Mouse (Mus musculus) kidney, embryonic 15.5 days (tissue): ENCODE measurements at regions not wholly inside any gene's neighbourhood (a gene's known extent, or its start where the extent isn't known, plus 50 kb on each side); places are given as distances from the start of the nearest gene placed in this dataset.

Experiments
- ATAC-seq: fragments of 200-750 bp; cut with Nextera tagmentation; replicated peaks from 2 replicates; pipeline ENCODE4 v1.8.0; 2017; ENCODE audit warnings: moderate TSS enrichment; ENCODE audit not compliant: low FRiP score
- H3K27ac ChIP-seq: fragments of 300-500 bp; sonication (generic); 2 replicates; pipeline ENCODE4 v1.5.1; 2015; ENCODE audit warnings: mild to moderate bottlenecking, inconsistent platforms
- H3K27me3 ChIP-seq: fragments of 300-500 bp; sonication (generic); 2 replicates; pipeline ENCODE4 v1.6.1; 2015; ENCODE audit warnings: inconsistent platforms
- H3K36me3 ChIP-seq: fragments of 300-500 bp; sonication (generic); 2 replicates; pipeline ENCODE4 v1.6.1; 2015; ENCODE audit warnings: inconsistent platforms
- H3K4me1 ChIP-seq: fragments of 300-500 bp; sonication (generic); 2 replicates; pipeline ENCODE4 v1.6.1; 2015; ENCODE audit warnings: inconsistent platforms
- H3K4me2 ChIP-seq: fragments of 300-500 bp; sonication (generic); 2 replicates; pipeline ENCODE4 v1.6.1; 2015; ENCODE audit warnings: moderate library complexity, mild to moderate bottlenecking, inconsistent platforms
- H3K4me3 ChIP-seq: fragments of 300-500 bp; sonication (generic); replicated peaks from 2 replicates; pipeline ENCODE4 v1.5.1; 2015; ENCODE audit warnings: mild to moderate bottlenecking, inconsistent platforms
- H3K9ac ChIP-seq: fragments of 300-500 bp; sonication (generic); 2 replicates; pipeline ENCODE4 v1.6.1; 2015; ENCODE audit warnings: mild to moderate bottlenecking, inconsistent platforms
- H3K9me3 ChIP-seq: fragments of 300-500 bp; sonication (generic); replicated peaks from 2 replicates; pipeline ENCODE4 v1.6.1; 2016; ENCODE audit warnings: inconsistent platforms
- WGBS: fragments of 180-500 bp; shearing (Covaris S2); methylation state at CpG from one replicate; pipeline ENCODE4 v1.1.7; 2015; ENCODE audit warnings: mixed read lengths; 5-methylcytosine and 5-hydroxymethylcytosine counted together

GRCm38 (mm10) chr8:92194065-92194464, 163.4 kb upstream of the Irx5 start:
- no peak for ATAC-seq
- H3K9me3 ChIP-seq = no peaks in the 10 kb centered on the region
- H3K9ac ChIP-seq = no peak overlapping the region
- no peaks in the 10 kb centered on the region for H3K4me1 ChIP-seq
- H3K27ac ChIP-seq = no peak overlapping the region
- H3K4me2 ChIP-seq = no peak overlapping the region
- H3K36me3 ChIP-seq = no peaks in the 10 kb centered on the region
- no peak overlapping the region for H3K4me3 ChIP-seq
- WGBS = 71% methylated on average over 14 of the region's 14 CpGs
- H3K27me3 ChIP-seq = no peaks in the 10 kb centered on the region

GRCm38 (mm10) chr8:92190261-92191025, 167.0 kb upstream of the Irx5 start:
- Histone ChIP-seq H3K9me3 (no peaks in the 10 kb centered on the region; the same call in 1 of the 2 replicates), H3K9ac (no peak overlapping the region), H3K4me3 (no peak overlapping the region), H3K4me1 (no peaks in the 10 kb centered on the region), H3K27ac (no peak overlapping the region), H3K4me2 (no peak overlapping the region), H3K27me3 (no peaks in the 10 kb centered on the region), H3K36me3 (no peaks in the 10 kb centered on the region)
- WGBS = 86% methylated on average over 16 of the region's 16 CpGs
- no peak for ATAC-seq

GRCm38 (mm10) chr8:92183331-92183730, 174.1 kb upstream of the Irx5 start:
- no peak overlapping the region for H3K9ac ChIP-seq
- H3K27ac ChIP-seq = no peak overlapping the region
- ATAC-seq = no peak
- 41% methylated on average over 1 of the region's 1 CpGs for WGBS
- no peaks in the 10 kb centered on the region; the same call in 1 of the 2 replicates for H3K9me3 ChIP-seq
- H3K36me3 ChIP-seq = no peaks in the 10 kb centered on the region
- H3K4me2 ChIP-seq = no peak overlapping the region
- H3K27me3 ChIP-seq = 0 out of 2 replicates have a peak, but pooled peaks cover 6% of the 10 kb centered on the region
- H3K4me1 ChIP-seq = no peaks in the 10 kb centered on the region
- H3K4me3 ChIP-seq = no peak overlapping the region

- Histone ChIP-seq H3K4me1 (no peaks in the 10 kb centered on the region), H3K9me3 (no peaks in the 10 kb centered on the region), H3K27me3 (0 out of 2 replicates have a peak, but pooled peaks cover 6% of the 10 kb centered on the region), H3K4me3 (no peak overlapping the region), H3K9ac (no peak overlapping the region), H3K27ac (no peak overlapping the region), H3K36me3 (no peaks in the 10 kb centered on the region), H3K4me2 (no peak overlapping the region)
- 86% methylated on average over 4 of the region's 4 CpGs for WGBS
- ATAC-seq = no peak
These were observed 176.8 kb upstream of the Irx5 start for GRCm38 (mm10) chr8:92180651-92181050.

GRCm38 (mm10) chr8:92179327-92179726, 178.1 kb upstream of the Irx5 start:
- no peak for ATAC-seq
- no peaks in the 10 kb centered on the region for H3K9me3 ChIP-seq
- no peak overlapping the region for H3K4me2 ChIP-seq

GRCm38 (mm10) chr8:92176101-92176500, 181.3 kb upstream of the Irx5 start:
- no peaks in the 10 kb centered on the region for H3K36me3 ChIP-seq
- WGBS = 71% methylated on average over 5 of the region's 5 CpGs
- peaks cover 5% of the 10 kb centered on the region; the same call in 1 of the 2 replicates for H3K4me1 ChIP-seq
- no peak overlapping the region for H3K9ac ChIP-seq
- H3K4me3 ChIP-seq = no peak overlapping the region
- H3K27ac ChIP-seq = no peak overlapping the region
- H3K27me3 ChIP-seq = 0 out of 2 replicates have a peak, but pooled peaks cover under 1% of the 10 kb centered on the region
- H3K9me3 ChIP-seq = no peaks in the 10 kb centered on the region
- no peak for ATAC-seq
- no peak overlapping the region for H3K4me2 ChIP-seq

More at GRCm38 (mm10) chr8:92179327-92179726, 178.1 kb upstream of the Irx5 start:
- Histone ChIP-seq H3K9ac (no peak overlapping the region), H3K4me1 (no peaks in the 10 kb centered on the region), H3K36me3 (no peaks in the 10 kb centered on the region), H3K27ac (no peak overlapping the region), H3K4me3 (no peak overlapping the region), H3K27me3 (0 out of 2 replicates have a peak, but pooled peaks cover 6% of the 10 kb centered on the region)
- 52% methylated on average over 2 of the region's 2 CpGs for WGBS

- no peak overlapping the region for H3K9ac ChIP-seq
- no peaks in the 10 kb centered on the region for H3K36me3 ChIP-seq
- H3K27me3 ChIP-seq = peaks cover 2% of the 10 kb centered on the region; the same call in 1 of the 2 replicates
- H3K4me1 ChIP-seq = peaks cover 5% of the 10 kb centered on the region; the same call in 1 of the 2 replicates
- 54% methylated on average over 2 of the region's 2 CpGs for WGBS
- no peak overlapping the region for H3K27ac ChIP-seq
- H3K4me2 ChIP-seq = no peak overlapping the region
- H3K4me3 ChIP-seq = no peak overlapping the region
- no peaks in the 10 kb centered on the region for H3K9me3 ChIP-seq
- no peak for ATAC-seq
These were observed 183.3 kb upstream of the Irx5 start for GRCm38 (mm10) chr8:92174106-92174505.

GRCm38 (mm10) chr8:92171578-92171977, 185.8 kb upstream of the Irx5 start:
- 66% methylated on average over 2 of the region's 2 CpGs for WGBS
- no peak overlapping the region for H3K4me2 ChIP-seq

GRCm38 (mm10) chr8:92167340-92167783, 190.1 kb upstream of the Irx5 start:
- peak; percentile 62 for ATAC-seq
- H3K27me3 ChIP-seq = peaks cover 8% of the 10 kb centered on the region; the same call in 1 of the 2 replicates
- 14% methylated on average over 4 of the region's 4 CpGs for WGBS
- H3K27ac ChIP-seq = no peak overlapping the region
- H3K9ac ChIP-seq = no peak overlapping the region
- H3K4me3 ChIP-seq = no peak overlapping the region
- H3K4me2 ChIP-seq = no peak overlapping the region
- no peaks in the 10 kb centered on the region for H3K36me3 ChIP-seq
- no peaks in the 10 kb centered on the region for H3K9me3 ChIP-seq
- peaks cover 16% of the 10 kb centered on the region for H3K4me1 ChIP-seq

More at GRCm38 (mm10) chr8:92171578-92171977, 185.8 kb upstream of the Irx5 start:
- peaks cover 8% of the 10 kb centered on the region; the same call in 1 of the 2 replicates for H3K27me3 ChIP-seq
- peaks cover 19% of the 10 kb centered on the region for H3K4me1 ChIP-seq
- H3K4me3 ChIP-seq = no peak overlapping the region
- no peaks in the 10 kb centered on the region for H3K9me3 ChIP-seq
- no peak overlapping the region for H3K9ac ChIP-seq
- no peak overlapping the region for H3K27ac ChIP-seq
- no peaks in the 10 kb centered on the region for H3K36me3 ChIP-seq
- no peak for ATAC-seq

GRCm38 (mm10) chr8:92165306-92165705, 192.1 kb upstream of the Irx5 start:
- H3K4me3 ChIP-seq = no peak overlapping the region
- 80% methylated on average over 6 of the region's 6 CpGs for WGBS
- peaks cover 16% of the 10 kb centered on the region for H3K4me1 ChIP-seq
- peaks cover 8% of the 10 kb centered on the region; the same call in 1 of the 2 replicates for H3K27me3 ChIP-seq
- H3K9me3 ChIP-seq = no peaks in the 10 kb centered on the region
- no peak overlapping the region for H3K27ac ChIP-seq
- H3K36me3 ChIP-seq = no peaks in the 10 kb centered on the region
- no peak overlapping the region for H3K9ac ChIP-seq
- ATAC-seq = no peak
- H3K4me2 ChIP-seq = no peak overlapping the region

- 93% methylated on average over 4 of the region's 4 CpGs for WGBS
- Histone ChIP-seq H3K9ac (no peak overlapping the region), H3K4me1 (peaks cover 16% of the 10 kb centered on the region), H3K9me3 (no peaks in the 10 kb centered on the region), H3K4me3 (no peak overlapping the region), H3K36me3 (no peaks in the 10 kb centered on the region), H3K27ac (no peak overlapping the region), H3K4me2 (no peak overlapping the region), H3K27me3 (peaks cover 8% of the 10 kb centered on the region; the same call in 1 of the 2 replicates)
- ATAC-seq = no peak
These were observed 192.9 kb upstream of the Irx5 start for GRCm38 (mm10) chr8:92164496-92164895.

- WGBS = 70% methylated on average over 2 of the region's 2 CpGs
- no peaks in the 10 kb centered on the region for H3K36me3 ChIP-seq
- no peak overlapping the region for H3K27ac ChIP-seq
- no peak overlapping the region for H3K4me3 ChIP-seq
- H3K27me3 ChIP-seq = 0 out of 2 replicates have a peak, but pooled peaks cover 7% of the 10 kb centered on the region
- H3K9me3 ChIP-seq = no peaks in the 10 kb centered on the region
- no peak overlapping the region for H3K9ac ChIP-seq
- no peak overlapping the region for H3K4me2 ChIP-seq
- no peak for ATAC-seq
- H3K4me1 ChIP-seq = 0 out of 2 replicates have a peak, but pooled peaks cover 3% of the 10 kb centered on the region
These were observed 196.4 kb upstream of the Irx5 start for GRCm38 (mm10) chr8:92161002-92161401.
